Mouse (Mus musculus) adrenal gland, postnatal 36 days (tissue): ENCODE data around the gene Slc16a5. TPM values are rescaled to one million over a fixed set of nuclear protein-coding genes. Genes with fewer than 3 reads are reported as not detected.

Source experiments
- DNase-seq, 2 experiments: peaks; one replicate each; pipeline ENCODE4 v3.0.0; 2021; ENCODE audit warnings: mixed read lengths in 1 of 2
- long read RNA-seq, 2 experiments: library from polyadenylated mRNA; stranded (forward); transcript quantifications; one replicate each; pipeline ENCODE4 v2.0.0; 2021; ENCODE audit warnings: borderline sequencing depth in 2 of 2
- total RNA-seq, 2 experiments: library from RNA; stranded (reverse); gene quantifications; 2 replicates each; pipeline ENCODE4 v1.2.3; 2021

The Slc16a5 gene
- total RNA-seq = under 1 TPM in 1 of 2 experiments, not detected in 1; 0.53 TPM
- long read RNA-seq, experiment 1 = 0 reads
- long read RNA-seq, experiment 2 = 0 reads

DNA sequence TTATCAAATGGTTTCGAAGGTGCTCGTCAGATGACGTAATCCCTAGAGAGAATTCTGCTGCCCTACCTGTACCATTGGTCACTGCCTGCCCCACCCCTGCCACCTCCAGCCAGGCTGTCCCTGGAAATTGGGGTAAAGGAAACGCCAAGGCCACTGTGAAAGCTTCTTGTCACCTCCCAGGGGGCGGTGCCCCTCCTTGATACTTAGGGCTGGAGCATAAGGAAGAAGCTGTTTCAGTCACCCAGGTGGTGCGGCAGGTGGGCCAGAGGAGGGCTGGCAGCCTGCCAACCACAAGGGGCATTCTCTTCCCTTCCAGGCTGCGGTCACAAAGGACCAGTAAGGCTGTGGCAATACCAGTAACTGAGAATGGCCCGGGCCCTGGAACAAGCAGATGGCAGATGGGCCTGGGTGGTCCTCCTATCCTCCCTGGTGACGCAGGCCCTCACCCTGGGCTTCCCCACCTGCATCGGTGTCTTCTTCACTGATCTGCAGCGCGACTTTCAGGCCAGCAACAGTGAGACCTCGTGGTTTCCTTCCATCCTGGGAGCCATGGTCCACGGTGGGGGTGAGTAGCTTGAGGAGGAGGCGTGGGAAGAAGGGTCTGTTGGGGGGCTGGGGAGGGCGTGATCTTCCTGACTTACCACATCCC lies at the start of gene Slc16a5:
Gene Slc16a5, plus strand, starts transcription at position 232 of the 649 bp plus-strand sequence.
- DNase-seq = no peak

DNA sequence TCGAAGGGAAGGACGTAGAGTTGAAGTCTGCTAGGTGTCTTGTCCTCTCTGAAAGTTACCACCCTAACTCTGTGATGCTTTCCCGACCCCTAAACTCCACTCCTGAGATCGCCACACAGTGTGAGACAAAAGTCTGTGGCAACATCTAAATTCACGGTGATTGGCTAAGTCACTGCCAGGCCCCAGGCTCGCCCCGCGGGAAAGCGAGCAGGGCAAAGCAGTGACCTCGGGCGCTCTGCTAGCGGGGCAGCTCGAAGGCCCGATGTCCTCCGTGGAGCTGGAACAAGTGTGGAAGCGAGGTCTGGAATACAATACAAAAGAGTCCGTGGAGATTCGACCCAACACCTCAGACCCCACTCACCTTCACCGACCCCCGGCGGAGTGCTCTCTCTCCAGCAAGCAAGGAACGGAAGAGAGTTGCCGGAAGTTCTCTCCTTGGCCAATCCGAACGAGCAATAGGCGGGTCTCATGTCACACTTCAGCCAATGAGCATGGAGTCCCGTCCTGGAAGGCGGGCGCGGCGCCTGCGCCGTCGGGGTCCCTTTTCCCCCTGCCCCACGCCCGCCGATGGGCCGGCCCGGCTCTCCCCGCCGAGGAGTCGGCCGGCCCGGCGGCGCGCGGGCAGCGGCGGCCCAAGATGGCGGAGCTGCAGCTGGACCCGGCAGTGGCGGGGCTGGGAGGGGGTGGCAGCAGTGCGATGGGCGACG lies 42.6 kb upstream of the Slc16a5 start, which contains the start of the genes Atp5h and Kctd2:
Gene Atp5h, minus strand, starts transcription at position 432 of the 707 bp plus-strand sequence.
Gene Kctd2, plus strand, starts transcription at position 598 of the 707 bp plus-strand sequence.
- peak; percentile 97 for DNase-seq

DNA sequence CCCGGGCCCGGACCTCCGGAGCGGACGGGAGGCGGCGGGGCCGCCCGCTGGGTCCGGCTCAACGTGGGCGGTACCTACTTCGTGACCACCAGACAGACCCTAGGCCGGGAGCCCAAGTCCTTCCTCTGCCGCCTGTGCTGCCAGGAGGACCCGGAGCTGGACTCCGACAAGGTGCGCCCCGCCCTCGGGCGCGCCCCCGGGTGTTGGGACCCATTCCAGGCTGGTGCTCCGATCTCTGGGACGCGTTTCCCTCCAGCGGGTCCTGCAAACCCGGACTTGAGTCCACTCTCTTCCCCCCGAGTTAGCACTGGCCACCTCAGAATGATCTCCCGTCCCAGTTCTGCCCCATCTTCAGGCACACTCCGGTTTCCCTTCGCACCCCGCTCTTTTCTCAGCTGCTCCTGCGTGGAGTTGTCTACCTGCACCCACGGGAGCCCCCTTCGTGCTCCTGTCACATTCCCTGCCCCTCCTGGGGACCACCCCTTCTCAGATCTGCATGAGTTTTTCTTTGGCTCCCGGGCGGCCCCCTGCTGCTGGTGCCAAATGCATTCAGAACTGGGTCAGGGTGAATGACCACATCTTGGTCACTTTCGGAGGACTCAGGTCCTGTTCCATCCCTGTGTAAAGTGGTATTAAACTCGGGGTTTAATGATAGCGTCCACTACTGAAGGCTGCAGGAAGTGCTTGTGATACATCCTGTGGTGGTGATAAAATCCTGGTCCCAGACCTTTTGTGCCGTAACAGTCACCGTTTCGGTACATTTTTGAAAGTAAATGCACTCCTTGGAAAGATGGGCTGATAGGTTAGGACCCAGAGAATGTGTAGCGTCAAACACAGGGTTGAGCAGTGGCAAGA lies 41.7 kb upstream of the Slc16a5 start:
- peak; percentile 69 to 77 for DNase-seq

DNA sequence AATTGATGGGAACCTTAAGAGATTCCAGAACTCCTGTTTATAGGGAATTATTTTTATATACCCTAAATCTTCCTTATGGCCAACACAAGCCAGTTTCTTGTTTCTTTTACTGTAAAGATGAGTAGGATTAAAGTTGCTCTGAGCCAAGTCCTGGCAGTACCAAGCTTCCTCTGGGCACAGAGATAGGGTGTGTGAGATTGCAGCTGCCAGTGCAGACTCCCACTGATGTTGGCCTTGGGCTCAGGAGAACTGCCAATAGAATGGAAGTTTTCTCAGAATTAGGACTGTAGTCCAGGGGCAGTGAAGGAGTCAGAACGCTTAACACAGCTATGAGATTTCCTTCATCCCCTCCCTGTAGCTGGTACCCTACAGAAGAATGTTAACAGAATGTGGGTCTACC lies 40.9 kb upstream of the Slc16a5 start:
- DNase-seq = peak in 1 of 2 experiments; percentile 42

DNA sequence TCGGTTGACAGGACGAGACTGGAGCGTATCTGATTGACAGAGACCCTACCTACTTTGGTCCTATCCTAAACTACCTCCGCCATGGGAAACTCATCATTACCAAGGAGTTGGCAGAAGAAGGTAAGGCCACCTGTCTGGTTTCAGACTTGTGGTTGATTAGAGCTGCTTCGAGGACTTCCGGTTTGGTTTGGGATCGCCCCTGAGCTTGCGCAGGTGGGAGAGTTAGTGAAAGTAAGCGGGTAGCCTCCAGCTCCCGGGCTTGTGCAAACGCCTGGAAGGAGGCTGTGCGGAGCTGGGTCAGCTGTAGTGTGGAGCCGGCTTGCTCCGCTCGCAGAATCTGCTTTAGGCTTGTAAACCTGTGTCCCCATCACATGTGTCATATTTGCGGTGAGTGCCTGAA lies 40.3 kb upstream of the Slc16a5 start:
- no peak for DNase-seq

DNA sequence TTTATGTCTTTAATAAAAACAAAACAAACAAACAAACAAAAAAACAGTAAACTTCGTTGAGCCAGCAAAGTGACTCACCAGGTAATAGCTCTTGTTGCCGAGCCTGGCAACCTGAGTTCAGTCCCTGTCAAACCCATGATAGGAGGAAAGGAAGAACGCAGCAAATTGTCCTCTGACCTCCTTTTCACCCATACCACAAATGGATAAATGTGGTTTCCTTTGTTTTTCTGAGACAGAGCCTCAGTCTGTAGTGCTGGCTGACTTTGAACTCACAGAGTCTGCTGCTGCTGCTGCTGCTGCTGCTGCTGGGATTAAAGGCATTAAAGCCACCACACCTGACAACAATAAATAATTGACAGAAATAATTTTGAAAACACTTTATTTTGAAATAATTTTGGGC lies 39.2 kb upstream of the Slc16a5 start:
- no peak for DNase-seq

DNA sequence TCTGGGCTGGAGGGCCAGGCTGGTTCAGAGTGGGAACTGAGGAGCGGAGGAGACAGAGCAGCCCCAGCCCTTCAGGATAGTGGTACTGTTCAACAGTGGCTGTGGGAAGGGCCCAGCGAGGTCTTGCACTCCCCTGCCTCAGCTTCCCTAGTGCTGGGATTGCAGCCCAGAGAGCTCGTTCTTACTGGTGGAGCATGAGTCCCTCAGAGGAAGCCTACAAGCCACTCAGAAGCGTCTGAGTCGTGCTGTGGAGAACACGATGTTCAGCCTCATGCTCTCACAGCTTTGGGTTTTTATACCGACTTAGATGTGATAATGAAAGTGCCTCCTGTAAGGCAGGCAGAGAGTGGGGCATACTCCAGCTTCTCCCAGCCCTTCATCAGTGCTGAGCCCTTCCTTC lies 37.6 kb upstream of the Slc16a5 start:
- DNase-seq = no peak

DNA sequence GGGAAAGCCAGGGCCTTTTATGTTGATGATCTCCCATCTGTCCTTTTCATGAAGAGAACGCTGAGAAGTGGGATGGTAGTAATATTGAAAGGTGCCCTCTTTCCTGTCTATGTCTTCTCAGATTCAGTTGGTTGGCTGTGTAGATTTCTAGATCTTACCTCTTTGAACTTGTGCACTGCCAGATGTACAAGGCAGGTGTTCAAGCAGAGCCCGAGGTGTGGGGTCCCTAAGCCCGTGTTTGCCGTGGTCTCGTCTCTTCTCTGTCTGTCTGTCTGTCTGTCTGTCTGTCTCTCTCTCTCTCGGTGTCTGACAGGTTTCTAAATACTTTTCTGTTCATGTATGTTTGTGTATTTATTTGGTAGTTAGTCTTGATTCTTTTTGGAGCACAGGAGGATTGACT lies 36.6 kb upstream of the Slc16a5 start:
- no peak for DNase-seq

DNA sequence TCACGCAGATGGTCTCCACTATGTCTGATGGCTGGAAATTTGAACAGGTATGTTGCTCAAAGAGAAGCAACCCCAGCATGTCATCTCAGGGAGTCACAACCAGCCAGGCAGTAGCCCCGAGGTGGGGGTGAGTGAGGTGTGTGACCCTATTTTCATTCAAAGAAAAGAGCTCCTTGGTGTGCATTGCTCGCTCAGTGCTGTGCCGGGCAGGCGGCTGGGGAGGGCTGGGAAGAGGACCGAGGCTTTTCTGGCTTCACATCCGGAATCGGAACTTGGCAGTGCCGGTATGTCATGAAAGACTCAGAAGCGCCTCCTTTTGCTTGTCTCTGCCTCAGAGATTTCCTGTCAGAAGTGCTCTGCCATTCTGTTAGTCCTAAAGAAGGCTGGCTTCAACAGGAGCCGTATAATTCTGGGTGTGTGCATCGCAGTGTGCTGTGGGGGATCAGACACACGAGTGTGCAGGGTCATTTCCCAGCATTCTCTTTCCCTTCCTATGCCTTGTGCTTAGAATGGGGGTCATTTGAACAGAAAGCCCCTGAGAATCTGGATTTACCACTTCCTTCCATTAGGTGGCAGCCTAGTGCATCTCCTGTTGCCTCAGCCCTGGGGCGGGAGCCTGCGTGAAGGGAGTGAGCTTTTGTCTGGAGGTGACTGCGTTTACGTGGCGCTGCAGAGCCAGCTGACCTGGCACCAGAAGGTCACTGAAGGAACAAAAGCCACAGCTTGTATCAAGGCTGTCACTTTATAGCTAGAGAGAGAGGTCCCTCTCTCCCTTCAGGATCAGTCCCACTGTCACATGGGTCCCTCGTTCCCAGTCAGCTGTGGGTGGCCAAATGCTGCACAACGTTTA lies 34.6 kb upstream of the Slc16a5 start:
- DNase-seq = peak; percentile 77 to 81

DNA sequence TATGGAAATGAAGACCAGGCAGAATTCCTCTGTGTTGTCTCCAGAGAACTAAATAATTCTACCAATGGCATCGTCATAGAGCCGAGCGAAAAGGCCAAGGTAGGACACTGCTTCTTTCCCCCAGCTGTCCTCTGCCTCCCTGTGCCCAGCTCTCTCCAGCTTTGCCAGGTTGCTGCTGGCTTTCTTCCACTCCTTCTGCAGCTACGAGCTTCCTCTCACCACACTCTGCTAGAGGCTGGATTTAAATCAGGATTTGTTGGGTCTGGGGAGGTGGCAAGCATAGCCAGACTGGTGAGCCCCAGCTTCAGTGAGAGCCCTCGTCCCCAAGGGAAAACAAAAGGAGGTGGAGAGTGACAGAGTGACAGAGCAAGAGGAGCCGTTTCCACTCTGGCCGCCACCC lies 33.0 kb upstream of the Slc16a5 start:
- no peak for DNase-seq

DNA sequence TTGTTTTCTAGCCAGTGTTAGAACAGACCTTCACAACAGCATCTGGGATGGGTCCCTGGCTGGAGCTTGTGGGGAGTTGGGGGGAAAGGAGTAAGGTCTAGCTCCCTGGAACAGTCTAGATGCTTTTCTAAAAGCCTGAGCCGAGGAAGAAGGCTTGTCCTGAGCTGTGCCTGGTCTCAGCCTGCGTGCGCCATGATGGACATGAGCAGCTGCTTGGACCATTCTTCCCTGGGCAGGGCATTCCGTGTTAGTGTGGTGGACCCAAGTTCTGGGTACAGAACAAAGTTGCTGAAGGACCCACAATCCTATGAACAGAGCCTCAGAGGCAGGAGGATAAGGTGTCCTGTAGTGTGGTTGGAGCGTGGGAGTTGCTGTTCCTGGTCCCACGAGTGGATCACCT lies 31.7 kb upstream of the Slc16a5 start:
- no peak for DNase-seq

DNA sequence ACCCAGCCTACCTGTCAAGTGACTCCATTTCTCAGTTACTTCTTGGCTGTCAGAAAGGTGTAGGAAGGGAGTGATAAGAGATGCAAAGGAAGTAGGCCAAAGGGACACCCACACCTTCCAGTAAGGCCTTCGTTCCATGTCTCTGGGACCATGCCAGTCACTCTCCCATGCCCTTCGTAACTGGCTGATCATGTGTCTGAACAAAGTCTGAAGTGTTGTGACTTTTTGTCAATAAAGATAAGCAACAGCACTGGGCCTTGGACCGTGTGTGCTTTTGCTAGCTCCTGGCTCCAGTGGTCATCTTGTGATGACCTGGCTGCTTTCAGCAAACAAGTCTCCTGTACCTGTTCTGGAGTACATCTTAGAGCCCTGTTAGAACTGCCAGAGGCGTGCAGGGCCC lies 29.5 kb upstream of the Slc16a5 start:
- DNase-seq = no peak

DNA sequence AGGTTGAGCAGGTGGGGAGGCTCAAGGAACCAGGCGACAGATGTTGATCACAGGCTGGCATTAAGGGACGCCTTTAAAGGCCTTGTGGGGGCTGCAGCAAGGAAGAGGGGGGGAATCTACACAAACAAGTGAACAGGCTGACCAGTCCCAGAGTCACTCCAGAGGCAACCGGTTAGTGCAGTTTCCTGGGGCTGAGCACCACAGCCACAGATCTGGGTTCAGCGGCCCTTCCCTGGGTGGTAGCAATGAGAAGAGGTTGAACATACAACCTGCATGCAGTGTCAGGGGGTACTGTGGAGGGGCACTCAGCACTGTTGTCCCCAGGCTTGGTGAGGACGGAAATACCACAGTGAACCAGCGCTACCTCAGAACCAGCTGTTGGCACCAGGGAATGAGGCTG lies 28.9 kb upstream of the Slc16a5 start:
- DNase-seq = no peak

DNA sequence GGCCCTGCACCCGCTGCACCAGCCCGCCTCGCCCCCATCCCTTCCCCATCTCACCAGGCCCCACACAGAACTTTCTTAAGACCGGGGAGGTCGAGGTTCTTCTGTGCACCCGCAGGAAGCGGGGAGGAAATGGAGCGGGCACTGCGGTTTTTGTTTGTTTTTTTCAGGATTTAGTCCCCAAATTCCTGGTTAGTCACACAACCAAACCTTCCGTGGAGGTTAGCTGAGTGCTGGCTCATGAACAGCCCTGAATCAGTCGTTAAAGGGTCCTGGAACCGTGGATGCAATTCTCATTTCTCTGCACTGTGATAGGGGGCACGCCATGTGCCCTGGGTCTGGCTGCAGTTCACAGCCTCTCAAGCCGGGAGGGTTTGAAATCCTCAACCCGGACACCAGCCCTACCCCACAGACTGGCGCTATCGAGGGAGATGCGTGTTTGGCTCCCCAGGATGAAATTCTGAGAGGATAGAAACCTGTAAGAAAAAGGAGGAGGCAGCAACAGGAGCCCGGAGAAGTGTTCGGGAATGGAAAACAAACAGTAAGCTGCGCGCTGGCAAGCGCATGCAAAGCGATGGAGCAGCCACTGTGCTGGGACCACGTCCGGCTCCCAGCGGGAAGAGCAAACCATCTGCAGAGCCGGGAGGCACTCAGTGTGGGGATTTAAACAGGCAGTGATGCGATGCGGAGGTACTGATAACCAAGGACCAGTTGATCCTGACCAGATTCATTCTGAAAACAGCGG lies 26.5 kb upstream of the Slc16a5 start:
- no peak for DNase-seq

DNA sequence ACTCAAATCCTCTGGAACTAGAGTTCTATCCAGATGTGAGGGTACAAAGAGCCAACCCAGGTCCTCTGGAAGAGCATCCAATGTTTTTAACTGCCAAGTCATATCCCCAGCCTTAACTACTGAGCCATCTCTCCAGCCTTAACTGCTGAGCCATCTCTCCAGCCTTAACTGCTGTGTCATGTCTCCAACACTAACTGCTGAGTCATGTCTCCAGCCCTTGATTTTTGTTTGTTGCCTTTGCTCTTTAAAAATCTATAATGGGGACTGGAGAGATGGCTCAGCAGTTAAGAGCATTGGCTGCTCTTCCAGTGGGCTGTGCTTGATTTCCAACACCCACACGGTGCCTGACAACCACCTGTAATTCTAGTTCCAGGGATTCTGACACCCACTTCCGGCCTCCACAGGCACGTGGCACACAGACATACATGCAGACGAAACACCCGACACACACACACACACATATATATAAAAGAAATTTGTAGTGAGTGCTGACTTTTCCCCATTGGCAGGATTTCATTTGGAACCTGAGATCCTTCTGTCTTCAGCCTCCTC lies 24.6 kb upstream of the Slc16a5 start:
- no peak for DNase-seq

DNA sequence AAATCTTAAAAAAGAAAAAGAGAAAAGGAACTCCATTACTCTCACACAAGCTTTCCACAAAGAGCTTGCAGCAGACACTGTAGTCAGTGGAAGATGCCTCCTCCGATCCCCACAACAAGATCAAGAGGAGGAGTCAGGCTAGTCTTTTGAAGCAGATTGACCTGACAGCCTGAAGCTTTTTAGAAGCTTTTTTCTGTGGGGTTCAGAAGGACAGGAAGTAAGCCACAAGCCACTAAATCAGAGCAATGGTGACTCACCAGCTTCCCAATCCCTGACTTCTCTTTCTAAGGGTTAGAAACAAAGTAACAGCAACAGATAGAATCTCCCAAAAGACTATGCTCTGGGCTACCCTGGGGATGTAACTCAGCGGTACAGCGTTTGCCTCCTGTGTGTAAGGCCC lies 22.9 kb upstream of the Slc16a5 start:
- DNase-seq = peak in 1 of 2 experiments; percentile 29

DNA sequence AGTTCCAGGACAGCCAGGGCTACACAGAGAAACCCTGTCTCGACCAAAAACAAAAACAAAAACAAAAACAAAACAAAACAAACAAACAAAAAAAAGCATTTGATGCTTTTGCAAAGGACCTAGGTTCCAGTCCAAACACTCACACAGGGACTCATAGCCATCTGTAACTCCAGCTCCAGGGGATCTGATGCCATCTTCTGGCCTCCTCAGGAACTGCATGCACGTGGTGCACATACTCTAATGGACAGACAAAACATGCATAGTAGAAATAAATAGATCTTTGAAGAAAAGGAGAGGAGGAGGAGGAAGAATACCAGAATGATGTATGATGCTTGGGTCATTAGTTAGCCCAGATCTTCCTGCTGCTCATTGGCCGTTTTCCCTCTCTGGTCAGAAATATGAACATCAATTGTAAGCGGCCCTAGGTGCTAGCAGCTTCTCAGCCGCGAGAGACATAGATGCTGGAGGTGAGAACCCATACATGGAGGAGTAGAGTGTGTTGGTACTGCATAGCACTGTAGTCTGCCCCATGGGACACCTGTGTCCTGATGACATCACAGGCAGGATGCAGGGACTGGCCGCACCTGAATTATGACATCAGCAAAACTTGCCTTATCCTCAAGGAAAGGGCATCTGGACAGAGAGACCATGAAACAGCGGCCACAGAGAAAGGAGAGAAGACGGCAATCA lies 22.2 kb upstream of the Slc16a5 start, which contains the start of gene Trim80:
Gene Trim80, plus strand, starts transcription at position 640 of the 690 bp plus-strand sequence.
- DNase-seq = no peak

DNA sequence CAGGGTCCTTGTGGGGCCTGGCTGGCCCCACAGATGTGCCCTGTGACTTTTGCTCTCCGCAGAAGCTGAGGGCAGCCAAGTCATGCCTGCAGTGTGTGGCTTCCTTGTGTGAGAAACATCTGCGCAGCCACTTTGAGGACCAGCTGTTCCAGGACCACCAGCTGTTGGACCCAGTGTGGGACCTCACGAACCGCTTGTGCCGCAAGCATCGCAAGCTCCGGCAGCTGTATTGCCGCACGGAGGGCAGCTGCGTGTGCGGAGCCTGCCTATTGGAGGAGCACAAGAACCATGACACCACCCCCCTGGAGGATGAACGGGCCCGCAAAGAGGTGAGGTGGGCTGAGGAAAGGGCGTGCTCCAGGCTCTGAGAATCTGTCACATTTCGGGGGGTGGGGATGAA lies 20.9 kb upstream of the Slc16a5 start:
- no peak for DNase-seq

DNA sequence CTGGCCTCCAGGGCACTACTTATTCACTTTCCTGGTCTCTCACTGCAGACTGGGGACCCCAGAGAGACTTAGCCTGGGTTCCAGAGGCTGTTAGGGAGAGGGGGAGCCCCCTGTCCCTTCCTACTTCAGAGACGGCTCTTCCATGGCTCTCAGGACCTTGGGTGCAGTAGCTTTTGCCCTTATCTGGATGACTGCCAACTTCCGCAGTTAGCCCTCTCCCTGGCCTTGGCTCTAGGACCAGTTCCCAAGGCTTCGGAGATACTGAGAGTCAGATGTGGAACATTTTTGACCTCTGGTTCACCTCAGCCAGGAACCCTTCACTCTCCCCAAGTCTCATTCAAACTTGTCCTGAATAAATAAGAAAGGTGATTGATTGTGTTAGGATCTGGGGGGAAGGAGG lies 15.4 kb upstream of the Slc16a5 start:
- DNase-seq = peak; percentile 73 to 74

DNA sequence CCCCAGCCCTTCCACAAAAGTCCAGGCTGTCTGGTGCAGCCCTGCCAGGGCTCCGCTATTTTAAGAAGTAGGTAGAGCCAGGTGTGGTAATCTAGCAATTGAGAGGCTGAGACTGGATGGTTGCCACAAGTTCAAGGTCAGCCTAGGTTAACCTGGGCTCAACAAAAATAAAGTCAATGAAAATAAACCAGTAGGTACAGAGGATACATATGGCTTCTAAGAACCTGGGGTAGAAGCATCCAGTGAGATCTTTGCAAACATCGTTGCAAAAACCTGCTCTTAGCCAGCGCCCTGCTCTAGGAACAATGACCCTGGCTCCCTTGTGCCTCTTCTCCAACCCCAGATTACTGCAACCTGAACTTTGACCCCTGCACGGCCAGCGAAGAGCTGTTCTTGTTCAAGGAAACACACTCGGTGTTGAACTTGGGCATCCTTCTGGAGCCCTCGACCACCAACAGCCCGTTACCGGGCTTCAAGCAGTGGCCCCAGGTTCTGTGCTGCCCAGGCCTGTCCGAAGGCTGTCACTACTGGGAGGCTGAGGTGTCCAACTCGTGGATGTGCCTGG lies 14.9 kb upstream of the Slc16a5 start:
- no peak for DNase-seq
